Mouse (Mus musculus) adrenal gland, postnatal 4 days (tissue): Measurements from ENCODE around the gene Adamtsl1. TPM values are rescaled to one million over a fixed set of nuclear protein-coding genes. Genes with fewer than 3 reads are reported as not detected.

Source experiments
- DNase-seq, 2 experiments: peaks; one replicate each; pipeline ENCODE4 v3.0.0; 2021 to 2022; ENCODE audit warnings: low spot score in 2 of 2, mixed read lengths in 2 of 2
- total RNA-seq, 2 experiments: library from RNA; stranded (reverse); gene quantifications; 2 replicates each; pipeline ENCODE4 v1.2.3; 2021

Adamtsl1 gene
- total RNA-seq, 2 experiments from 2014 or later: 15.8 to 20.9 TPM

DNA sequence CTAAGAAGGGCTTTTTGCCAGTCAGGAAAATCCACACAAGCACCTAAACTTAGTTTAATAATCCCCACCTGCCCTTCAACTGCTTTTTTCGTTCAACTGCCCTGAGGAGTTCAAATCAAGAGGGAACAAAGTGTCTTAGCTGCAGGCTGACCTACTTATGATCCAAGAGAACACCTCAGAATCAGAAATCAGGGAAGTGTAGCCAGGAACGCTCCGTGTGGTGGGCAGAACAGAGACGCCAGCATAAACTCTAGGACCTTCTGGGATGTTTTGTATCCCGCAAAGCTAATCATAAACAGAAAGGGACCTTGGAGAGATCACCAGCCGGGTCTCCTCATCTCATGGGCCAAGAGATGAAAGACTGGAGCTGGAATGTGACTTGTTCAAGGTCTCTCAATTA is 663.5 kb downstream of the Adamtsl1 start:
- no peak for DNase-seq

DNA sequence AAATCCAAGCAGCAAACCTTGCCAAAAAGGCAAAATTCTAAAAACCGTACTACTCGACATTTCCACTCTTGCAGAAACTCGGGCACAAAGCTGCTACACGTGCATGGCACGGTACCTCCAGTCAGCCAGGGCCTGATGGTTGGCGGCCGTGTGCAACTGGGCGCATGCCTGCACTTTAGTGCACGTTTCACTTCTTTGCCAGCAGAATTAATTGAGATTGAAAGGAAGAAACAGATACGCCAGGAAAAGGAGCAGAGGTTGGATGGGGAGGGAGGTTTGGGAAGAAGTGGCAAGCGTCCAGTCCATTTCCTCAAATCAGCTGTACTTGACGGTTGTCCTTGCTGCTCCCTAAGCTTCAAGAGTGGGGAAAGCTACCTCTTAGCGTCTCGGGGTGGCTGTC is 664.1 kb downstream of the Adamtsl1 start:
- no peak for DNase-seq

DNA sequence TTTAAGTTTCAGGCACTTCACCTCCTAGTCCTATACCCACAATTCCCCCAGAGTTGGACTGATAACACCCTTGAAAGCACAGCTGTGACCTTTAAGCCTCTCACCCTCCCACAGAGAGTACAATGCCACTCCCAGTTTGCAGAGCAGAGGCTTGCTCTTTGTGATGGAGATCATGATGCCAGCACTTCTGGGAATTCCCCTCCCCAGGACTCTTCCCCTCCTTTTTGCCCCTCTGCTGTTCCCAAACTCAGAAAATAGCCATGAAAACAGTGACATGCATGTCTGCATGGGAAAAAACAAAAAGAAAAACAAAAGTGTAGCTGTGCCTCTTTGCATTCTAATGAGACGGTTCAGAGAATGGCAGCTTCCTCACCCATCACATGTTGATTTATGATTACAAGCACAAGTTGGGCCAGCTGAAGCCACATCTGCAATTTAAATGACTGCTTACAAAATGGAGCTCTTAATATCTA is 669.8 kb downstream of the Adamtsl1 start:
- no peak for DNase-seq

DNA sequence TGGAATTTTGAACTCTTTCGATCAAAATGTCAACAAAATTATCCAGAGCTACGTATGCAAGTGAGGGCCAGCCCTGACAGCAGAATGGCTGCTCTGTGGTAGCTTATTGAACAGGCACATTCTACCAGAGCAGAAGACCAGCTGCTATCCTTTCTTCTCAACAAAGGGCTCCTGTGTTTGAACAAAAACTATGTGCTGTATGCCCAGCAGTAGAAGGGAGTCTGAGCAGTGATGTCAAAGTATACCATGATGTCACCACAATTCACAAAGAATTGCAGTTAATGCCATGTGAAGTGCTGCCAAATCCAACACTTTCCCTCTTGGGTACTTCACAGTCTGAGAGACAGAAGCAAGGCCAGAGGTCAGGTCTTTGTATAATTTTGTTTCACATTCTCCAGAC is 675.9 kb downstream of the Adamtsl1 start:
- no peak for DNase-seq

- no peak for DNase-seq
Observed at GRCm38 (mm10) chr4:86191195-86191594, 677.2 kb downstream of the Adamtsl1 start.

DNA sequence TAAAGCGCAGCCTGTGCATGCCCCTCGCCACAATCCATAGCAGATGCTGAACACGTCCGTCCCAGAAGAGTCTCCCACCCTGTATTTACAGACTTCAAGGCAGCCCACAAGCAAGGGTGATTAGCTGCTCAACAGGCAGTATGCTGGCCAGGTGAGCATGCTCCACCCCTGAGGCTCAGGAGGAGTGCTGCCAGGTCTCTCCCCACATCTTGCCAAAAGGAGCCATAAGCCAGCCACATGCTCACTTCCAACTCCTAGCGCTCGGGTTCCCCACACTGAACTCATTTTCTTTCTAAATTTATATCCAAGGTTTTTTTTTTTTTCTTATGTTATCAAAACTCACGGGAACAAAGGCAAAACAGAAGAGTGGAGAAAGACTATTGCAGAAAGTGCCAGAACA is 687.8 kb downstream of the Adamtsl1 start:
- no peak for DNase-seq

- DNase-seq: no peak
Observed at GRCm38 (mm10) chr4:86203288-86203687, 689.3 kb downstream of the Adamtsl1 start.

- no peak for DNase-seq
Observed at GRCm38 (mm10) chr4:86224875-86225274, 710.9 kb downstream of the Adamtsl1 start.

DNA sequence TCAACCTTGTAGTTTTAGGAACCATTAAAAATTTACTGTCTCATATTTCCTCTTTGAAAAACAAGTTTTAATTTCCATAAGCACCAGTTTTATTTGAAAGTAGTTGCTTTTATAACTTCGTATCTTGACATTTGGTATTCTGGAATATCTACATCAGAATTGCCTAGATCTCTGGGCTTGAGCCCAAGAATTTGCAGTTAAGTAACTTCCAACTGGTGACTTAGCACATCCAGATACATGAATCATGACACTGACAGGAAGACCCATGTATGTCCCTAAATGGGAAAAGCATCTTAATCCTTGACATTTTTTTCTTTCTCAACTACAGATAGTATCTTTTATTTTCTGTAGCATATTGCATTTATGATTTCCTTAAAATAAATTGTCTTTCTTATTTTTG is 713.1 kb downstream of the Adamtsl1 start:
- no peak for DNase-seq

DNA sequence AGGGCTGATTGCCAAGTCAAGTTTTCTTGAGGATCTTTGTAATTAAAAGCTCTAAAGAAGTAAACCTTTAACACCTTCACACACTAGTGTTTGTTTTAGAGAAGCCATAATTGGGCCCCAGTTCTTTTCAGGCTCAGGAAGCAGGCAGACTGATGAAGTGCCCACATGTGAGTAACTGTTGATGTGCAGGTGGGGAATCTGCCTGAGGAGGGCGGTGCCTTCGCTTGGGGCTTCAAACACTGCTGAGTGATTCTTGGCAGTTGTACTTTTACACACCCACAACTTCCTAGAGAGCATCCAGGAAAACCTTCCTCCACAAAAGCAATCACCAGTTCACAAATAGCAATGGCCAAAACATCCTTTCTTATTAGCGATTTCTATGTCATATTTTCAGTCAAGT is 719.2 kb downstream of the Adamtsl1 start:
- DNase-seq: no peak

GRCm38 (mm10) chr4:86241854-86242424 is 728.0 kb downstream of the Adamtsl1 start:
- DNase-seq: no peak

- DNase-seq: no peak
Observed at GRCm38 (mm10) chr4:86270085-86270484, 756.1 kb downstream of the Adamtsl1 start.

DNA sequence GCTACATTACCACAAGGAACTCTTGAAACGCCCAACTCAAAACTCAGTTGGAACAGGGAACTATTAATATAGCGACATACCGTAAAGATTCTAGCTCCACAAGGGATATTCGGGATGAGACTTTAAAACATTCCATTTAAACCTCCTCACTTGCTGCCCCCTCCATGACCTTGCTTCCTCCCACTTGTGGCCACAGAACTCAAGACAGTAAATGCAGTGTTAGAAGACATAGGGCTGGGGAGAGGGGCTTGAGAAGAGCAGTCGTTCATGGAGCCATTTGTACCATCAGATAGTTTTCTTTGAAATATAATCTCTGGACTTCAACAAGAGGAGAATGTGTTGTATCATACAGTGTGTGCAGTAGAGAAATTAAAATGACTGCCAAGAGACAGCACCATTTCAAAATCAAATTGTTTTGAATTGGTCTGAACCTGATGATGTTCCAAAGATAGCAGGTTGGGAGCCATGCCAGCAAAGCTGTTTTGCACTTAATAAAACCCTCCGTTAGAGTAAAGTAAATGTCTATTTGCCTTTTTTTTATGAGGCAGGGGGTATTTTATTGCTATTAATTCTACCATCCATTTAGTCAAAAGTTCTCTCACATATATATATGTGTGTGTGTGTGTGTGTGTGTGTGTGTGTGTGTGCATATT is 759.9 kb downstream of the Adamtsl1 start:
- DNase-seq: no peak

GRCm38 (mm10) chr4:86274663-86275062 is 760.7 kb downstream of the Adamtsl1 start:
- DNase-seq: no peak

- DNase-seq: no peak
Observed at GRCm38 (mm10) chr4:86276021-86276813, 762.2 kb downstream of the Adamtsl1 start.

DNA sequence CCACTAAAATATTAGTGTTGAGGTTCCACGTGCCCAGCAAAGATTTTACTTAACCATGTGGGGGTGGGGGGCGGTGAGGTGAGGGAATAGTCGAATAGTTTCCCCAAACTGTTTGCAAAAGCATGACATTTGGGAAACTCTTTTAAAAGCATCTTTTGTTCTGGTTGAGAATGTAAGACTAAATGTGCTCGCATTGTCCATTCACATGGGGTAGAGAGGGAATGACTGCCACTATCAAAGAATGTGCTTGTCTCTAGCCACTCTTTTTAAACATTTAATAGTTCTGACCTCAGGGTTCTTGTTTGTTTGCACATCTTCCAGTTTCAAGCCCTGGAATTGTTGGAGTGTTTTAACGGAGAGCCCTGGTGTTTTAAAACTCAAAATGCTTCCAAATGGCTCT is 764.6 kb downstream of the Adamtsl1 start:
- no peak for DNase-seq

- no peak for DNase-seq
Observed at GRCm38 (mm10) chr4:86286572-86286971, 772.6 kb downstream of the Adamtsl1 start.

- DNase-seq: no peak
Observed at GRCm38 (mm10) chr4:86288264-86288663, 774.3 kb downstream of the Adamtsl1 start.

DNA sequence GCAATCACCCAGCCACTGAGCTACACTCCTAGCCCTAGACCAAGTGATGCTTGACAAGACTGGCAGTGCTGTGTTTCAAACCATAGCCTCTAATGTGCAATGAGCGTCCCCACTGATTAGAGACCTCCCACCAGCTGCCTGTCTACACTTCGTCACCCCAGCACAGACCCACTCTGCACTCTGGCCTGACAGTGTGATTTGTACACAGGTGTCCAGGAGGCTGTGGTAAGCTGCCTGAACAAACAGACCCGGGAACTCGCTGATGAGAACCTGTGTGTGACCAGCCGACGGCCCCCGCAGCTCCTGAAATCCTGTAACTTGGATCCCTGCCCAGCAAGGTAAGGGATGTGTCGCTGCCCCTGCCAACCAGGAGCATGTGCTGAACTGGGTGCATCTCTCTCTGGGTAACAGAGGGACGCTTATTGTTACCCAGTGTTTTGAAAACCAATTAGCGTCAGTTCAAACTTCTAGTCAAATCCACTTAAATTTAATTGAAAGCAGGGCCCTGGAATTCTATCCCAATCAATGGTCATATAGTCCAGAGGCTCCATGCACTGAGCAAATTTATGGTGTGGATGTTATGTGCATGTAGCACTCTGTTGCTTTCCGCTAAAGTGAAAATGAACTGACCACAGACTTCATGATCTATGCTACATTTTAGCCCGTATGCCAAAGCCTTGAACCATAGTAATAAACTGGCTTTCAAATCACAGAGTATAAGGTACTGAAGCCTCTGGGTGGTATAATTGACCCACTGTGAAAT is 775.7 kb downstream of the Adamtsl1 start:
- no peak for DNase-seq

GRCm38 (mm10) chr4:86294828-86295251 is 780.9 kb downstream of the Adamtsl1 start:
- no peak for DNase-seq

GRCm38 (mm10) chr4:86301469-86301868 is 787.5 kb downstream of the Adamtsl1 start:
- no peak for DNase-seq
